11 mouse cellular contexts compared by ENCODE assay signal in the genomic region with DNA sequence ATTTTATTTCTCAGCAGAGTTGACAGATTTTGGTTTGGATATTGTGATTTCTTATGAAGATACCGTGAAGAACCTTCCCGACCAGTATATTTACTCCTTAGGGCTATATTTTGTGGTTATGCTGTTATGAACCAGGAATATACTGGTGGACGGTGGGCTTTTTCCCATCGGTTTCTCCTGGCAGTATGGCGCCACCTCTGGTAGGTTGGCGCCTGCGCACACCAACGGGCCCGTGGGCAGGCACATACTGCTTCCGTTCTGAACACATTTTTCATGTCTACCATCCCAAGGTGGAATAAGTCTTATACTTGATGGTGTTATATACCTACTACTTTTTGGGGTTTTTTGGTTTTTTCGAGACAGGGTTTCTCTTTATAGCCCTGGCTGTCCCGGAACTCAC. TPM values are rescaled to one million over a fixed set of nuclear protein-coding genes. Genes with fewer than 3 reads are reported as not detected.
DNase-seq lines count a peak whose midpoint lies in the region; ATAC-seq and TF ChIP-seq lines count a peak whose summit lies in the region.
"Had no signal": no experiment of that assay in that cellular context is flagged by ENCODE, and none has a peak within 500 bp of the region (broad histone marks: within the 10 kb centered on the region; RNA-seq: fewer than 3 reads in every experiment).

No protein-coding gene starts in this region.

- ATAC-seq in heart, embryonic 15.5 days (replicated peaks; ENCODE audit: insufficient number of reproducible peaks, insufficient read depth, low FRiP score, low read depth), result no peak
- ATAC-seq in embryonic facial prominence, embryonic 13.5 days (ENCODE audit: insufficient number of reproducible peaks, insufficient read depth, low FRiP score, low TSS enrichment, low read depth), result no peak
- ATAC-seq in limb, embryonic 15.5 days (ENCODE audit: insufficient number of reproducible peaks, low FRiP score, low TSS enrichment, low read depth), result no peak
- no peak for ATAC-seq in heart, embryonic 11.5 days (replicated peaks; ENCODE audit: insufficient number of reproducible peaks, low FRiP score, low TSS enrichment)

- no peaks in the 10 kb centered on the region for H3K27me3 ChIP-seq in heart, embryonic 15.5 days
- H3K27me3 ChIP-seq in E14TG2a.4 (ENCODE audit: insufficient read depth, low read length), result peaks cover 4% of the 10 kb centered on the region; the same call in 1 of the 2 replicates
- H3K27me3 ChIP-seq in embryonic facial prominence, embryonic 13.5 days, result no peaks in the 10 kb centered on the region
- H3K27me3 ChIP-seq in limb, embryonic 15.5 days, result no peaks in the 10 kb centered on the region
- H3K27me3 ChIP-seq in heart, embryonic 11.5 days (ENCODE audit: control insufficient read depth, insufficient read depth, low read length), result no peaks in the 10 kb centered on the region
- H3K27me3 ChIP-seq: heart, embryonic 13.5 days had no signal

- H3K27ac ChIP-seq in heart, embryonic 15.5 days, result no peak overlapping the region
- no peak overlapping the region for H3K27ac ChIP-seq in embryonic facial prominence, embryonic 13.5 days
- no peak overlapping the region for H3K27ac ChIP-seq in limb, embryonic 15.5 days
- H3K27ac ChIP-seq in heart, embryonic 11.5 days (ENCODE audit: low read depth, low read length), result no peak overlapping the region
- H3K27ac ChIP-seq: heart, embryonic 13.5 days had no signal

- H3K4me2 ChIP-seq in heart, embryonic 15.5 days, result 0 out of 2 replicates have a peak overlapping the region, but pooled peaks have one; percentile 91
- peak overlapping the region; percentile 71; the same call in 1 of the 2 replicates for H3K4me2 ChIP-seq in embryonic facial prominence, embryonic 13.5 days
- peak overlapping the region; percentile 68; the same call in 1 of the 2 replicates for H3K4me2 ChIP-seq in limb, embryonic 15.5 days
- no peak overlapping the region for H3K4me2 ChIP-seq in heart, embryonic 11.5 days

- 90% methylated on average over 12 of the region's 12 CpGs for WGBS in heart, embryonic 15.5 days
- 94% methylated on average over 12 of the region's 12 CpGs for WGBS in embryonic facial prominence, embryonic 13.5 days
- WGBS in limb, embryonic 15.5 days, result 91% methylated on average over 12 of the region's 12 CpGs
- 84% methylated on average over 12 of the region's 12 CpGs for WGBS in heart, embryonic 11.5 days (ENCODE audit: insufficient replicate concordance)

- H3K36me3 ChIP-seq in heart, embryonic 15.5 days, result peaks cover 9% of the 10 kb centered on the region
- H3K36me3 ChIP-seq in E14TG2a.4 (ENCODE audit: insufficient read depth, low read length), result peaks cover 18% of the 10 kb centered on the region
- peaks cover 39% of the 10 kb centered on the region for H3K36me3 ChIP-seq in embryonic facial prominence, embryonic 13.5 days
- H3K36me3 ChIP-seq in limb, embryonic 15.5 days, result peaks cover 34% of the 10 kb centered on the region
- H3K36me3 ChIP-seq in heart, embryonic 11.5 days (ENCODE audit: control insufficient read depth, insufficient read depth, low read length), result no peaks in the 10 kb centered on the region

- TF ChIP-seq CTCF in E14TG2a.4 (conservative IDR thresholded peaks at IDR 0.05; ENCODE audit: low read length), result peak; percentile 94

- no peak overlapping the region for H3K9ac ChIP-seq in heart, embryonic 15.5 days
- no peak overlapping the region for H3K9ac ChIP-seq in embryonic facial prominence, embryonic 13.5 days
- H3K9ac ChIP-seq in limb, embryonic 15.5 days, result no peak overlapping the region
- no peak overlapping the region for H3K9ac ChIP-seq in heart, embryonic 11.5 days (ENCODE audit: low read depth, low read length)

- H3K4me3 ChIP-seq in heart, embryonic 15.5 days, result 0 out of 2 replicates have a peak overlapping the region, but pooled peaks have one; percentile 88
- H3K4me3 ChIP-seq in E14TG2a.4 (replicated peaks; ENCODE audit: low read length), result peak overlapping the region; percentile 89
- no peak overlapping the region for H3K4me3 ChIP-seq in embryonic facial prominence, embryonic 13.5 days
- H3K4me3 ChIP-seq in limb, embryonic 15.5 days, result no peak overlapping the region; the same call in 1 of the 2 replicates
- H3K4me3 ChIP-seq in heart, embryonic 11.5 days (ENCODE audit: low read depth, low read length), result no peak overlapping the region

- H3K4me1 ChIP-seq in heart, embryonic 15.5 days (replicated peaks), result peaks cover 11% of the 10 kb centered on the region
- H3K4me1 ChIP-seq in E14TG2a.4 (replicated peaks; ENCODE audit: low read depth, low read length), result peaks cover 16% of the 10 kb centered on the region
- peaks cover 5% of the 10 kb centered on the region for H3K4me1 ChIP-seq in embryonic facial prominence, embryonic 13.5 days
- H3K4me1 ChIP-seq in limb, embryonic 15.5 days, result peaks cover 10% of the 10 kb centered on the region
- peaks cover 5% of the 10 kb centered on the region; the same call in 1 of the 2 replicates for H3K4me1 ChIP-seq in heart, embryonic 11.5 days (ENCODE audit: control insufficient read depth, insufficient read depth, low read length)

- H3K9me3 ChIP-seq in heart, embryonic 15.5 days (replicated peaks), result no peaks in the 10 kb centered on the region
- peaks cover 6% of the 10 kb centered on the region for H3K9me3 ChIP-seq in E14TG2a.4 (ENCODE audit: low read length)
- H3K9me3 ChIP-seq in embryonic facial prominence, embryonic 13.5 days, result no peaks in the 10 kb centered on the region
- no peaks in the 10 kb centered on the region for H3K9me3 ChIP-seq in limb, embryonic 15.5 days
- no peaks in the 10 kb centered on the region for H3K9me3 ChIP-seq in heart, embryonic 11.5 days (replicated peaks; ENCODE audit: control insufficient read depth, low read length)
- H3K9me3 ChIP-seq: heart, embryonic 13.5 days had no signal

- DNase-seq in heart, postnatal 10 days, result no peak
- DNase-seq in right cerebral cortex, postnatal 14 days, result no peak
- DNase-seq in heart, postnatal 14 days, result no peak
- DNase-seq: layer of hippocampus, adult 9-11 months had no signal

- intact Hi-C loops in heart, postnatal 10 days (cut with DNase I), result no loop called here
- intact Hi-C loops in heart, postnatal 14 days (cut with DNase I), result no loop called here

RNA-seq across cellular contexts. Expression of gene Eid2, which starts 1.7 kb away (rescaled TPM):
- polyA plus RNA-seq in heart, embryonic 15.5 days (2015; fragmentation: Nextera tagmentation; extraction: Ambion mirVana), result 5.2 and 5.9 TPM in 2 replicates
- 10 to 100 TPM; 17.1 to 17.2 TPM for total RNA-seq in heart, postnatal 10 days (2021)
- 3.6 TPM in 2 replicates for polyA plus RNA-seq in embryonic facial prominence, embryonic 13.5 days (2015; fragmentation: Nextera tagmentation; extraction: Ambion mirVana)
- polyA plus RNA-seq in limb, embryonic 15.5 days (2015; fragmentation: Nextera tagmentation; extraction: Ambion mirVana), result 2.8 and 3.5 TPM in 2 replicates
- total RNA-seq in heart, postnatal 14 days (2021), result 10 to 100 TPM; 10.7 to 11.9 TPM
- polyA plus RNA-seq in heart, embryonic 11.5 days (2014; fragmentation: Nextera tagmentation; extraction: Ambion mirVana), result 5.4 TPM in 2 replicates

RNA-seq across cellular contexts. Expression of gene Eid2b, which starts 8.2 kb away (rescaled TPM):
- polyA plus RNA-seq in heart, embryonic 15.5 days (2015; fragmentation: Nextera tagmentation; extraction: Ambion mirVana), result 8.2 and 8.5 TPM in 2 replicates
- total RNA-seq in heart, postnatal 10 days (2021), result 10 to 100 TPM; 10.9 to 11.1 TPM
- 19.7 TPM in 2 replicates for polyA plus RNA-seq in embryonic facial prominence, embryonic 13.5 days (2015; fragmentation: Nextera tagmentation; extraction: Ambion mirVana)
- 12.6 and 12.8 TPM in 2 replicates for polyA plus RNA-seq in limb, embryonic 15.5 days (2015; fragmentation: Nextera tagmentation; extraction: Ambion mirVana)
- total RNA-seq in heart, postnatal 14 days (2021), result 1 to 10 TPM; 8.0 to 9.4 TPM
- polyA plus RNA-seq in heart, embryonic 11.5 days (2014; fragmentation: Nextera tagmentation; extraction: Ambion mirVana), result 6.3 and 8.1 TPM in 2 replicates

RNA-seq across cellular contexts. Expression of gene Selenov, which starts 21.6 kb away (rescaled TPM):
- polyA plus RNA-seq in heart, embryonic 15.5 days (2015; fragmentation: Nextera tagmentation; extraction: Ambion mirVana), result not detected in 2 replicates
- total RNA-seq in heart, postnatal 10 days (2021), result not detected
- polyA plus RNA-seq in embryonic facial prominence, embryonic 13.5 days (2015; fragmentation: Nextera tagmentation; extraction: Ambion mirVana), result 0.17 TPM in 1 of 2 replicates, not detected in the other
- 1.0 TPM in 1 of 2 replicates, not detected in the other for polyA plus RNA-seq in limb, embryonic 15.5 days (2015; fragmentation: Nextera tagmentation; extraction: Ambion mirVana)
- not detected for total RNA-seq in heart, postnatal 14 days (2021)
- polyA plus RNA-seq in heart, embryonic 11.5 days (2014; fragmentation: Nextera tagmentation; extraction: Ambion mirVana), result not detected in 2 replicates
- total RNA-seq: megakaryocyte-erythroid progenitor cell, adult 5-6 weeks had no signal
- polyA plus RNA-seq: heart, embryonic 13.5 days had no signal

RNA-seq across cellular contexts. Expression of gene Dll3, which starts 32.7 kb away (rescaled TPM):
- 0.16 and 0.34 TPM in 2 replicates for polyA plus RNA-seq in heart, embryonic 15.5 days (2015; fragmentation: Nextera tagmentation; extraction: Ambion mirVana)
- total RNA-seq in heart, postnatal 10 days (2021), result not detected
- polyA plus RNA-seq in embryonic facial prominence, embryonic 13.5 days (2015; fragmentation: Nextera tagmentation; extraction: Ambion mirVana), result 1.0 and 1.2 TPM in 2 replicates
- polyA plus RNA-seq in limb, embryonic 15.5 days (2015; fragmentation: Nextera tagmentation; extraction: Ambion mirVana), result 0.35 and 0.53 TPM in 2 replicates
- total RNA-seq in heart, postnatal 14 days (2021), result not detected
- polyA plus RNA-seq in heart, embryonic 11.5 days (2014; fragmentation: Nextera tagmentation; extraction: Ambion mirVana), result 0.24 and 0.43 TPM in 2 replicates
- total RNA-seq: megakaryocyte-erythroid progenitor cell, adult 5-6 weeks had no signal

RNA-seq across cellular contexts. Expression of gene Timm50, which starts 42.5 kb away (rescaled TPM):
- polyA plus RNA-seq in heart, embryonic 15.5 days (2015; fragmentation: Nextera tagmentation; extraction: Ambion mirVana), result 101 and 117 TPM in 2 replicates
- total RNA-seq in heart, postnatal 10 days (2021), result 10 to 100 TPM; 54.8 to 58.8 TPM
- 133 and 134 TPM in 2 replicates for polyA plus RNA-seq in embryonic facial prominence, embryonic 13.5 days (2015; fragmentation: Nextera tagmentation; extraction: Ambion mirVana)
- polyA plus RNA-seq in limb, embryonic 15.5 days (2015; fragmentation: Nextera tagmentation; extraction: Ambion mirVana), result 115 and 126 TPM in 2 replicates
- total RNA-seq in heart, postnatal 14 days (2021), result 10 to 100 TPM; 47.9 to 57.3 TPM
- 139 and 141 TPM in 2 replicates for polyA plus RNA-seq in heart, embryonic 11.5 days (2014; fragmentation: Nextera tagmentation; extraction: Ambion mirVana)

Comparison
In these comparisons a context has a peak if more than half of its experiments do, and no peak if none do; other contexts are left out.
1. H3K4me3 ChIP-seq: peak in heart, embryonic 15.5 days (single experiment) and E14TG2a.4 (single experiment); none in embryonic facial prominence, embryonic 13.5 days (single experiment), limb, embryonic 15.5 days (single experiment) and heart, embryonic 11.5 days (single experiment).